Mouse (Mus musculus): ENCODE data around the gene Arfrp1.

The Arfrp1 gene

DNA sequence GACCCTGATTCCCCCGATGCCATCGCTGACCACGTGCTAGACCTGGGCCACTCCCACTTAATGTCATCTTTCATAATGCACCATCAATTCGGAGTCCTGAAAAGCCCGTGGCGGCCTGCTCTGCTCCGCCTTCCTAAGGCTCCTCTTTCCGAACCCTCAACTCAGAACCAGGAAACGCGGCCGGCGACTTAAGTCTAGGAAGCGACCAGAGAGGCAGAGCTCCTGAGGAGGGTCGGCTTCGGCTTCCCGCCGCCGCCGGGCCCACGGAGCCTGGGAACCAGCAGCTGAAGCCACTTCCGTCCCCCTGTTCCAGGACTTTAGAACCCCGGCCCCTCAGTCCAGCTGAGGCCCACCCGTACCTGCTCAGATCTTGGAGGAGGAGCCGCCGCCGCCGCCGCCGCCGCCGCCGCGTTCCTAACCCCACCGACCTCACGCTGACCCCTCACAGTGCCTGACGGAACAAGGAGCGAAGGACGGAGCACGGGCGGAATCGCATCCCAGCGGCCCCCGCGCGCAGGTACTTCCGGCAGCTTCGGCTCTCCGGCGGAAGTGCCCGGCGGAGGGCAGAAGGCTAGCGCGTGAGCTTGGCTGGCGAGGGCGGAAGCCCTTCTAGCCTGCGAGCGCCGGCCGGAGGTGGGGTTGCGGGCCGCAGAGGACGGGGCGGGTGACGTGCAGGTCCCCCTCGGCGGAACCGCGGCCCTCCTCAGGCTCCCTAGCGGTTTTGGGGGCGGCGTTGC lies at the start of gene Arfrp1, which contains the start of gene Zgpat:
Gene Arfrp1, minus strand, starts transcription at position 545 of the 737 bp plus-strand sequence.
Gene Zgpat, plus strand, starts transcription at position 69 of the 737 bp plus-strand sequence.
- peak; percentile 89 for DNase-seq (ENCODE audit: low read depth, low spot score)

- DNase-seq (ENCODE audit: low read depth, low spot score), result no peak
These were observed 47.9 kb upstream of the Arfrp1 start for GRCm38 (mm10) chr2:181413141-181413540.

DNA sequence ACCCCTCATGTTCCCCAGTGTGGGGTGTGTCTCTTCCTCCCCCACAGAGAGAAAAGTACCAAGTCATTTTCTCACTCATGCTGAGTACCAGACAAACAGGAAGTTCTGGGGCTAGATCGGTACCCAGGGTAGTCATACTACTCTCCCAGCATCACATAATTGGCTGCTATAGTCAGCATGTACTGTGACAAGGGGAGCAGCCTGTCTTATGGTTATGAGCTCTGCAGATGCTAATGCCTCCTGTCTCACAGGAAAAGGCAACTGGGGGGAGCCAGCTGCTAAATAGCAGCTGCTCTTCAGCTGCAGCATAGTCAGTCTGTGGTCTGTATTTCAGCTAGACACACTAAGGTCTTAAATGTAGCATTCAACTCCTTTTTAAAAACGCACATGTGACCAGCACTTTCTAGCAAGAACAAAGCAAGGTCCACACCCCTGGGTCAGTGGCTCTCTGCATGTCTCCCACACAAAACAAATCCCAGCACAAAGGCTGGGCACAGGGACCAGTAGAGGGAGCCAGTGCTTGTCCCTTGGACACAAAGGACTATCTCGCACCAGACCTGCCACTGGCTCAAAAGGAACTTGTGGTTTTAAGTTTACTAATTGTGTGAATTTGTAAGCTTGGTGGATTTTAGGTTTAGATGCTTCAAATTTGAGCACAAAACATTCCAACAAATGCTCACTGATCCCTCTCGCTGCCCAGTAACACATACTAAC lies 45.7 kb upstream of the Arfrp1 start:
- peak; percentile 70 for DNase-seq (ENCODE audit: low read depth, low spot score)

DNA sequence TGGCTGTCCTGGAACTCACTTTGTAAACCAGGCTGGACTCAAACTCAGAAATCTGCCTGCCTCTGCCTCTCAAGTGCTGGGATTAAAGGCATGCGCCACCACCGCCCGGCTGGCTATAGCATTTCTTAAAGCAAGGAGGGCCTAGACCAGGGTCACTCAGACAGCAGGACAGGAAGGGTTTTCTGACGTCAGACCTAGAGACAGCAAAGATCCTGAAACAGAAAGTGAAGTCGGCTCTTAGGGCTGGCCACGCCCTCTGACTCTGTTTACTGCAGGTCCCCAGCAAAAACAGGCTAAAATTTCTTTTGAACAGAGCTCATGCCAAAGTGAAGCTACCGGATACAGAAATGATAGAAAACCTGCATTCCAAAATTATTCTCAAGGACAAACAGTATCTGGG lies 44.4 kb upstream of the Arfrp1 start:
- DNase-seq (ENCODE audit: low read depth, low spot score), result peak; percentile 45

GRCm38 (mm10) chr2:181403722-181404121 lies 38.5 kb upstream of the Arfrp1 start:
- DNase-seq (ENCODE audit: low read depth, low spot score), result no peak

GRCm38 (mm10) chr2:181401497-181401896 lies 36.3 kb upstream of the Arfrp1 start:
- DNase-seq (ENCODE audit: low read depth, low spot score), result no peak

DNA sequence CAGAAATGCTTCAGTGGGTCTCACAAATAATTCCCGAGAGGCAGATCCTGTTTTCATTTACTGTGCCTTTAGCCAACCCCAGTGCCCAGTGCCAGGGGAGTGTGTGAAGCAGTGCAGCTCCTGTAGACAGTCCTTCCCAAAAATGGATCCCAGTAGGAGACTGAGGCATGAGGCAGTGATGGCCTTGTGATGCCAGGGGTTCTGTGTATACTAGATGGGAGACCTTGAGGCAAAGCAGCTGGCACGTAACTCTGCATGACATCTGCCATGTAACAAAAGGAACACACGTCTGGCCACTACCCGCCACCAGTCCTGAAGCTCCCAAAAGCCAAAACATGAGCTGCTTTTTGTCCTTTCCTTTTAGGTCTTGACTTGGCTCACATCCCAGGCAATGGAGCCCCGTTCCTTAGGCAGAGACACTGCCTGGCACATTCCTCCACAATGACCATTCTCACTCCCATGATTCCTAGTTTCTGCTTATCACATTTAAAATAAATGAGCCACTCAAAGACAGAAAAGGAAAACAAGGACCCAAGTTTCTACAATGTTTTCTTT lies 32.1 kb upstream of the Arfrp1 start:
- no peak for DNase-seq (ENCODE audit: low read depth, low spot score)

DNA sequence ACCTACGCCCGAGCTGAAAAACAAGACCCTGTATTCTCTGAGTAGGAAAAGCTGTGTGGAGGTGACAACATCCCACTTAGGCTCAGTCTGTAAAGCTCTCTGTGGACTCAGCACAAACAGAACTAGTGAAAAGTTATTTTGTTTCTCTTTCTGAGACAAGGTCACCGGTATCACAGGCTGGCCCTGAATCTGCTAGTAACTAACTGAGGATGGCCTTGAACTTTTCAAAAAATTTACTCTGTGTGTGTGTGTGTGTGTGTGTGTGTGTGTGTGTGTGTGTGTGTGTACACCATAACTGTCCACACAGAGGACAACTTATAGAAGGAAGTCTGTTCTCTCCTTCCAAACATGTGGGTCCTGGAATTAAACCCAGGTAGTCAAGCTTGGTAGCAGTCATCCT lies 28.9 kb upstream of the Arfrp1 start:
- DNase-seq (ENCODE audit: low read depth, low spot score), result no peak

DNA sequence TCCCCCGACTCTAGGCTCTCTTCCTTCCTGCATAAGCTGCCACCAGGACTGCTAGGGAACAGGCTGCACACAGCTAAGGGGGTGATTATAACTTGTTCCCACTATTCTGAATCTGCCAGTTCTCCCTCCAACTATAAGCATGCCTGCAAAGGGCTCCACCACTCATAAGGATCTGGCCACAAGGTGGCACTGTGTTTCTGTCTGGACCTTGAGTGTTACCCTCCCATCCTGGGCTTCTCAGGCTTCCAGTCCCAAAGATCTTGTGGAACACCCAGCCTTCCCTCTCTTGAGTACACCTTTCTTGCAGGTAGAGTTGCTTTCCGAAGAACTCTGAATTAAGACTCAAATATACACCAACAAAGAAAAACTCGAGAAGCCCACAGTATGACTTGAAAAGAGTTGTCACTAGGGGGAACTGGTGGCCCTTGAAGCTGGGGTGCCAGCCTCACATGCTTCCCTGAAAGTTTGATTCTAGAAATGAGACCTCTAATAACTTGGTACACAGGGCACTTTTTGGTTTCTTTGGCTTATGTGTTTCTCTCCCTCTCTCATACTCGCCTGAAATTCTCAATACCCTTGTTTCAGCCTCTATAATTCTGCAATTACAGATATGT lies 27.5 kb upstream of the Arfrp1 start:
- DNase-seq (ENCODE audit: low read depth, low spot score), result peak; percentile 78

- no peak for DNase-seq (ENCODE audit: low read depth, low spot score)
These were observed 26.3 kb upstream of the Arfrp1 start for GRCm38 (mm10) chr2:181391541-181391940.

DNA sequence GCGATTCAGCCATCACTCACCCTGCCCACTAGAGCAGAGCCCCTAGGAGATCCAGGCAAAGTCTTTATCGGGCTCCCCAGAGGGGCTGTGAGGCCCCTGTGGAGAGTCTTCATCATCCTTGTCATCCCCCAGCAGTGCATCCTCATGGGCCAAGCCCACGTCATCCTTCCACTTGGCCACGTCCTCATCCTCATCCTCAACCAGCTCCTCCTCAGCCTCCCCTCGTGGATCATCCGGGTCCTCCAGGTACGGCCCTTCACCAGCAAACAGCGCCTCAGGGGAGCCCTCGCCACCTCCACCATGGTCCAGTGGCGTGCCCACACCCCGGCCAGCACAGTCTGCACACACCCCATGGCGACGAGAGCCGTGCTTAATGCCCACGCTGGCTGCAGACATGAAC lies 25.8 kb upstream of the Arfrp1 start:
- no peak for DNase-seq (ENCODE audit: low read depth, low spot score)

- no peak for DNase-seq (ENCODE audit: low read depth, low spot score)
These were observed 25.1 kb upstream of the Arfrp1 start for GRCm38 (mm10) chr2:181390136-181390870.

- DNase-seq (ENCODE audit: low read depth, low spot score), result no peak
These were observed 21.5 kb upstream of the Arfrp1 start for GRCm38 (mm10) chr2:181386663-181387210.

DNA sequence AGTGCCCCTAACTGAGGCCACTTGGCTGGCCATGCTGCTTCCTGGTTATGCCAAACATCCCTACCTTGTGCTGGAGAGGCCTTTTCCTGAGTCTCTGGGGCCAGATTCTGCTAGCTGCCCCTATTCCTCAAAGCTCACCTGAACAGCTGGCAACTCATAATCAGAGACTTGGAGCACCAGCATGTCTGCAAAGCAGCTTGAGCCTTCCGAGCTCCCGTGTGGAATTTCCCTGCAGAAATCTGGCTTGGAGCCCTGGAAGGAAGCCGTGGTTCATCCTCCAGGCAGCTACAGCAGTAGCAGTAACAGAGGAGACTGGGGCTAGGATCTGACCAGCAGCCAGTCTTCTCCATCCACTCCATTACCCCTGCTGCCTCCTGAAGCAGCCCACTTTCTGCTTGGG lies 20.7 kb upstream of the Arfrp1 start:
- DNase-seq (ENCODE audit: low read depth, low spot score), result no peak

- no peak for DNase-seq (ENCODE audit: low read depth, low spot score)
These were observed 19.8 kb upstream of the Arfrp1 start for GRCm38 (mm10) chr2:181384919-181385391.

GRCm38 (mm10) chr2:181384463-181384862 lies 19.3 kb upstream of the Arfrp1 start:
- no peak for DNase-seq (ENCODE audit: low read depth, low spot score)

DNA sequence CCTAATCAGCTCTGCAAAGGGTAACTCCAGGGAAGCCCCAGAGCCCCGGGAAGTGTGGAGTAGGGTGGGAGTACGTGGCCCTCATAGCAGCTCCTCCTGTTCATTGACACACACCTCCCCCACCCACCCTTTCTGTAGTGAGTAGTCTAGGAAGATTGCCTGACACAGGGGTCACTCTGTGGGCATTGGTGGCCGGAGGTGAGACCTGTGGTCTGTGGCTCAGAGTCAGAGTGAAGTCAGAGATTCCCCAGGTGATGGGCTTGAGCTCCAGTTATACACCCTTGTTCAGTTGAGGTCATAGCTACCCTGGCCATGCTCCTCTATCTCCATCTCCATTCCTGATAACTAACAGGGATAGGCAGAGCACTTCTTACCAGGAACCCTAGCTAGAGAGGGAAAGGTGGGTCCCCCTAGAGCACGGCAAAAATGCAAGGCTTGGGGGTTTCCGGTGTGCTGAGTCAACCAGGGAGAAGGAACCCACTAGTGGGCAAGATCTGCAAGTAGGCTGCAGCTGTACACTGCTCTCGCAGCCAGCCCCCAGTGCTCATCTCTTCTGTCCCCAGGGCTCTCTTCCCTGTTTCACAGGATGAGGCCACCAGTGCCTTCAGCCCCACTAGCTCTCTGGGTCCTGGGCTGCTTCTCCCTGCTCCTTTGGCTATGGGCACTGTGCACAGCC lies 16.6 kb upstream of the Arfrp1 start:
- peak; percentile 67 for DNase-seq (ENCODE audit: low read depth, low spot score)

DNA sequence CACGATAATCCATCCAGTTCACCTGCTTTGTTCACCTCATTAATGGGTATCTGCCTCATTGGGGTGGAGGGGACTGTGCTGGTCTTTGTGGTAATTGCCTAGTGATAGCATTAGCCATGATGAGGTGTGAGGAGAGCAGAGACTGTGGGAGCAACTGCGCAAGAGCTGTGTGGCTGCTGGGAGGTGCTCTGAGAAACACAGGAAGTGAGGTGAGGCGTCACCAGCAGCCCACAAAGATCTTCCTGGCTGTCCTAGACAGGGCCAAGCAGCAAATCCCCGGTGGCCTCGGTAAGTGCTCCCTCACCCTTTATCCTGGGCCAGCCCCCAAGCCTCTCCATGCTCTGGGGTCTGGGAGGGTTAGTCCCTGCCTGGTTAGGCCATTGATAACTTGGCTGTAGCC lies 15.9 kb upstream of the Arfrp1 start:
- DNase-seq (ENCODE audit: low read depth, low spot score), result peak; percentile 85

DNA sequence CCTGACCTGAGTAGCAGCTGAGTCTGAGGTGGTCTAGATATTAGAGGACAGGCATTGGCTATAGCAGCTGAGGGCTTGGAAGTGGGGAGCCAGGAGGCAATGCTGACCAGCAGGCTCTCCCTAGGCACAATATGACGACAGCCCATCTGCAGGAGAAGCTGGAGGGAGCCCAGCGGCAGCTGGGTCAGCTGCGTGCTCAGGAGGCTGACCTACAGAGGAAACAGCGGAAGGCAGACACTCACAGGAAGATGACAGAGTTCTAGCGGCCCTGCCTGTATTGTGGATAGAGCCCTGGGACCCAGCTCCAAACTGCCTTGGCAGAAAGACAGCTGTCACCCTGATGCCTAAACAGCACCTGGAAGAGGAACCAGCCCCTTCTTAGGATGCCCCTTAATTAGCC lies 15.0 kb upstream of the Arfrp1 start:
- no peak for DNase-seq (ENCODE audit: low read depth, low spot score)

DNA sequence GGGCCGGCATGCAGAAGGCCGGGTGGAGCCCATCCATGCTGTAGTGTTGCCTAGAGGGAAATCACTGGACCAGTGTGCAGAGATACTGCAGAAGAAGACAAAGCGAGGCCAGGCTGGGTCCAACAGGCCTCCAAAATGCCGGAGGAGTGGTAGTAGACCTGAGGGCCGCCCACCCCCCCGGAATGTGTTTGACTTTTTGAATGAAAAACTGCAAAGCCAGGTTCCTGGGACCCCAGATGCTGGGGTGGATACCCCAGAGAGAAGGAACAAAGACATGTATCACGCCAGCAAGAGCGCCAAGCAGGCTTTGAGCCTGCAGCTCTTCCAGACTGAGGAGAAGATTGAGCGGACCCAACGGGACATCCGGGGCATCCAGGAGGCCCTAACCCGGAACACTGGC lies 14.6 kb upstream of the Arfrp1 start, which contains the start of gene Lime1:
Gene Lime1, plus strand, starts transcription at position 301 of the 400 bp plus-strand sequence.
- DNase-seq (ENCODE audit: low read depth, low spot score), result no peak

All from CD4-positive helper T cell, adult 2 months (primary cell).